Mouse (Mus musculus) MEL (cell line): ENCODE data around the gene Hist1h2bp.
"Not testable (repeated sequence)": the region's sequence is repeated elsewhere in the genome, so short reads cannot be mapped to it uniquely, and the experiment has no call there.

Experiments used
- CHD1 ChIP-seq: IDR thresholded peaks from 2 replicates; pipeline ENCODE4 v1.6.1; 2012; ENCODE audit warnings: low read depth, mild to moderate bottlenecking, inconsistent platforms, low read length, improper control_type of control experiment
- CTCF ChIP-seq, 3 experiments: IDR thresholded peaks in 2 of 3; conservative IDR thresholded peaks in 1 of 3; 2 replicates each; pipeline ENCODE4 v1.5.1; 2011 to 2012; ENCODE audit warnings: low read length in 3 of 3, low read depth in 2 of 3, mild to moderate bottlenecking in 2 of 3, improper control_type of control experiment in 1 of 3, inconsistent platforms in 1 of 3, mixed read lengths in 1 of 3, moderate library complexity in 1 of 3; ENCODE audit not compliant: control insufficient read depth in 1 of 3, insufficient read depth in 1 of 3, poor library complexity in 1 of 3, severe bottlenecking in 1 of 3
- E2F4 ChIP-seq: IDR thresholded peaks from 2 replicates; pipeline ENCODE4 v1.6.1; 2011; ENCODE audit warnings: low read depth, low read length, improper control_type of control experiment, borderline replicate concordance
- ELF1 ChIP-seq: IDR thresholded peaks from 2 replicates; pipeline ENCODE4 v1.6.1; 2014; ENCODE audit warnings: low read depth, mild to moderate bottlenecking, inconsistent platforms, low read length, improper control_type of control experiment, moderate library complexity
- EP300 ChIP-seq, 2 experiments: IDR thresholded peaks; 2 replicates each; pipeline ENCODE4 v1.6.1; 2011; ENCODE audit warnings: improper control_type of control experiment in 2 of 2, low read length in 2 of 2, low read depth in 1 of 2, mild to moderate bottlenecking in 1 of 2
- POLR2A ChIP-seq, 2 experiments: IDR thresholded peaks; 2 replicates each; pipeline ENCODE4 v1.6.1; 2011 to 2012; ENCODE audit warnings: low read length in 2 of 2, mild to moderate bottlenecking in 2 of 2, control low read depth in 1 of 2, improper control_type of control experiment in 1 of 2, low read depth in 1 of 2, moderate library complexity in 1 of 2; ENCODE audit not compliant: control insufficient read depth in 1 of 2, insufficient read depth in 1 of 2, poor library complexity in 1 of 2
- TAL1 ChIP-seq: IDR thresholded peaks from 2 replicates; pipeline ENCODE4 v1.6.1; 2012; ENCODE audit warnings: mild to moderate bottlenecking, inconsistent platforms, low read length, moderate library complexity, mixed read lengths
- USF1 ChIP-seq: IDR thresholded peaks from 2 replicates; pipeline ENCODE4 v1.6.1; 2014; ENCODE audit warnings: low read depth, mild to moderate bottlenecking, inconsistent platforms, low read length, improper control_type of control experiment, moderate library complexity
- ZC3H11A ChIP-seq: IDR thresholded peaks from 2 replicates; pipeline ENCODE4 v1.6.1; 2012; ENCODE audit warnings: low read depth, mild to moderate bottlenecking, inconsistent platforms, low read length, improper control_type of control experiment
- ZMIZ1 ChIP-seq: IDR thresholded peaks from 2 replicates; pipeline ENCODE4 v1.6.1; 2012; ENCODE audit warnings: low read depth, mild to moderate bottlenecking, inconsistent platforms, low read length, improper control_type of control experiment, moderate library complexity
- ZNF384 ChIP-seq: IDR thresholded peaks from 2 replicates; pipeline ENCODE4 v1.6.1; 2012; ENCODE audit warnings: low read depth, mild to moderate bottlenecking, inconsistent platforms, low read length, improper control_type of control experiment

DNA sequence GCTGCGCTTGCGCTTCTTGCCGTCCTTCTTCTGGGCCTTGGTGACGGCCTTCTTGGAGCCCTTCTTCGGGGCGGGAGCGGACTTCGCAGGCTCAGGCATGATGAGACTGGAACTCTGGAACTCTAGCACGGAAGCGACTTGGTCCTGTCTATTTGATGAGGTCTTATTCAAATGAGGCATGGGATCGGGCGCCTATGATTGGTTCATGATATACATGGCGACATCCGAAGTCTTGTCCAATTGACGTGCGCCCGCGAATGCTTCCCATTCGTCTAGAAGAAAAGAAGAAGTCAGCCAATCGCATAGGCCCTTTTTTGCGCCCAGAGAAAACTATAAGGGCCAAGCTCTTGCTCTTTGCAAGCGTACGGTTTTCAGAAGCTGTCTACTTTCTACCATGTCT lies 22.8 kb downstream of the Hist1h2bp start, which contains the start of the genes Hist1h2bq and Hist1h2ao:
- not testable (repeated sequence) for TF ChIP-seq USF1; ZC3H11A; E2F4; CTCF (IDR thresholded peaks at IDR 0.05 in 2 of 3, conservative IDR thresholded peaks at IDR 0.05 in 1 of 3; ENCODE audit: control insufficient read depth in 1 of 3, insufficient read depth in 1 of 3, low read depth in 2 of 3, low read length in 3 of 3, poor library complexity in 1 of 3, severe bottlenecking in 1 of 3); ZNF384; POLR2A (IDR thresholded peaks at IDR 0.05; ENCODE audit: control insufficient read depth in 1 of 2, insufficient read depth in 1 of 2, low read depth in 1 of 2, low read length in 2 of 2, poor library complexity in 1 of 2); TAL1; EP300 (IDR thresholded peaks at IDR 0.05; ENCODE audit: low read depth in 1 of 2, low read length in 2 of 2); ZMIZ1; ELF1; CHD1
